Mouse (Mus musculus): ENCODE measurements around the gene Rptor. TPM values are rescaled to one million over a fixed set of nuclear protein-coding genes. Genes with fewer than 3 reads are reported as not detected.

Rptor gene
- polyA plus RNA-seq, 2 experiments, result 3.7 to 5.8 TPM

GRCm38 (mm10) chr11:119640491-119640890 is 37.8 kb downstream of the Rptor start:
- no peak overlapping the region for H3K27ac ChIP-seq
- H3K4me2 ChIP-seq (ENCODE audit: low read depth), result no peak overlapping the region
- H3K9ac ChIP-seq (replicated peaks), result no peak overlapping the region
- no peaks in the 10 kb centered on the region; a peak in 1 of 4 replicates for H3K4me1 ChIP-seq (replicated peaks; ENCODE audit: control insufficient read depth in 2 of 2, insufficient read depth in 2 of 2, low read length in 1 of 2)
- TF ChIP-seq EP300 (IDR thresholded peaks at IDR 0.05; ENCODE audit: low read depth), result no peak
- TF ChIP-seq CTCF (IDR thresholded peaks at IDR 0.05; ENCODE audit: low read depth), result no peak
- H3K4me3 ChIP-seq (ENCODE audit: insufficient read depth in 1 of 2, low read depth in 2 of 2, low read length in 2 of 2), result no peak overlapping the region
- ATAC-seq (ENCODE audit: insufficient read depth) (no peak), DNase-seq (ENCODE audit: low read depth in 3 of 3, low spot score in 3 of 3) (no peak)
- H3K9me3 ChIP-seq (ENCODE audit: control insufficient read depth, low read length), result no peaks in the 10 kb centered on the region
- WGBS (ENCODE audit: insufficient replicate concordance), result 74% methylated on average over 9 of the region's 9 CpGs
- no peaks in the 10 kb centered on the region for H3K27me3 ChIP-seq (ENCODE audit: control insufficient read depth, insufficient read depth, low read length)
- H3K36me3 ChIP-seq (replicated peaks; ENCODE audit: control insufficient read depth, insufficient read depth, low read depth), result no peaks in the 10 kb centered on the region

GRCm38 (mm10) chr11:119641831-119642381 is 39.2 kb downstream of the Rptor start:
- no peaks in the 10 kb centered on the region for H3K36me3 ChIP-seq (replicated peaks; ENCODE audit: control insufficient read depth, insufficient read depth, low read depth)
- TF ChIP-seq CTCF (IDR thresholded peaks at IDR 0.05; ENCODE audit: low read depth) (no peak), EP300 (IDR thresholded peaks at IDR 0.05; ENCODE audit: low read depth) (no peak)
- H3K9me3 ChIP-seq (ENCODE audit: control insufficient read depth, low read length), result no peaks in the 10 kb centered on the region
- 82% methylated on average over 9 of the region's 9 CpGs for WGBS (ENCODE audit: insufficient replicate concordance)
- no peaks in the 10 kb centered on the region for H3K27me3 ChIP-seq (ENCODE audit: control insufficient read depth, insufficient read depth, low read length)
- ATAC-seq (ENCODE audit: insufficient read depth) (no peak), DNase-seq (ENCODE audit: low read depth in 3 of 3, low spot score in 3 of 3) (no peak)
- H3K4me1 ChIP-seq (replicated peaks; ENCODE audit: control insufficient read depth in 2 of 2, insufficient read depth in 2 of 2, low read length in 1 of 2), result no peaks in the 10 kb centered on the region; a peak in 1 of 4 replicates
- H3K9ac ChIP-seq (replicated peaks), result no peak overlapping the region
- H3K4me3 ChIP-seq (ENCODE audit: insufficient read depth in 1 of 2, low read depth in 2 of 2, low read length in 2 of 2), result no peak overlapping the region
- no peak overlapping the region for H3K27ac ChIP-seq
- H3K4me2 ChIP-seq (ENCODE audit: low read depth), result no peak overlapping the region

GRCm38 (mm10) chr11:119643347-119643746 is 40.6 kb downstream of the Rptor start:
- no peaks in the 10 kb centered on the region for H3K9me3 ChIP-seq (ENCODE audit: control insufficient read depth, low read length)
- H3K9ac ChIP-seq (replicated peaks), result no peak overlapping the region
- 63% methylated on average over 7 of the region's 7 CpGs for WGBS (ENCODE audit: insufficient replicate concordance)
- H3K4me2 ChIP-seq (ENCODE audit: low read depth), result no peak overlapping the region
- no peaks in the 10 kb centered on the region for H3K27me3 ChIP-seq (ENCODE audit: control insufficient read depth, insufficient read depth, low read length)
- H3K36me3 ChIP-seq (replicated peaks; ENCODE audit: control insufficient read depth, insufficient read depth, low read depth), result no peaks in the 10 kb centered on the region
- TF ChIP-seq EP300 (IDR thresholded peaks at IDR 0.05; ENCODE audit: low read depth) (no peak), CTCF (IDR thresholded peaks at IDR 0.05; ENCODE audit: low read depth) (no peak)
- H3K4me1 ChIP-seq (replicated peaks; ENCODE audit: control insufficient read depth in 2 of 2, insufficient read depth in 2 of 2, low read length in 1 of 2), result no peaks in the 10 kb centered on the region; a peak in 1 of 4 replicates
- no peak overlapping the region for H3K4me3 ChIP-seq (ENCODE audit: insufficient read depth in 1 of 2, low read depth in 2 of 2, low read length in 2 of 2)
- H3K27ac ChIP-seq, result no peak overlapping the region
- DNase-seq (ENCODE audit: low read depth in 3 of 3, low spot score in 3 of 3), result no peak
- ATAC-seq (ENCODE audit: insufficient read depth), result no peak

GRCm38 (mm10) chr11:119644140-119644539 is 41.4 kb downstream of the Rptor start:
- Histone ChIP-seq H3K9me3 (ENCODE audit: control insufficient read depth, low read length) (no peaks in the 10 kb centered on the region), H3K27ac (no peak overlapping the region), H3K4me3 (ENCODE audit: insufficient read depth in 1 of 2, low read depth in 2 of 2, low read length in 2 of 2) (no peak overlapping the region), H3K4me1 (replicated peaks; ENCODE audit: control insufficient read depth in 2 of 2, insufficient read depth in 2 of 2, low read length in 1 of 2) (no peaks in the 10 kb centered on the region; a peak in 1 of 4 replicates), H3K9ac (replicated peaks) (no peak overlapping the region), H3K27me3 (ENCODE audit: control insufficient read depth, insufficient read depth, low read length) (no peaks in the 10 kb centered on the region), H3K36me3 (replicated peaks; ENCODE audit: control insufficient read depth, insufficient read depth, low read depth) (no peaks in the 10 kb centered on the region), H3K4me2 (ENCODE audit: low read depth) (no peak overlapping the region)
- TF ChIP-seq CTCF (IDR thresholded peaks at IDR 0.05; ENCODE audit: low read depth) (no peak), EP300 (IDR thresholded peaks at IDR 0.05; ENCODE audit: low read depth) (no peak)
- 30% methylated on average over 7 of the region's 7 CpGs for WGBS (ENCODE audit: insufficient replicate concordance)
- no peak for ATAC-seq (ENCODE audit: insufficient read depth)
- no peak for DNase-seq (ENCODE audit: low read depth in 3 of 3, low spot score in 3 of 3)

- TF ChIP-seq EP300 (IDR thresholded peaks at IDR 0.05; ENCODE audit: low read depth) (no peak), CTCF (IDR thresholded peaks at IDR 0.05; ENCODE audit: low read depth) (no peak)
- ATAC-seq (ENCODE audit: insufficient read depth) (no peak), DNase-seq (ENCODE audit: low read depth in 3 of 3, low spot score in 3 of 3) (no peak)
- 75% methylated on average over 14 of the region's 14 CpGs for WGBS (ENCODE audit: insufficient replicate concordance)
- Histone ChIP-seq H3K4me1 (replicated peaks; ENCODE audit: control insufficient read depth in 2 of 2, insufficient read depth in 2 of 2, low read length in 1 of 2) (no peaks in the 10 kb centered on the region; a peak in 1 of 4 replicates), H3K27ac (no peak overlapping the region), H3K9ac (replicated peaks) (no peak overlapping the region), H3K27me3 (ENCODE audit: control insufficient read depth, insufficient read depth, low read length) (no peaks in the 10 kb centered on the region), H3K4me3 (ENCODE audit: insufficient read depth in 1 of 2, low read depth in 2 of 2, low read length in 2 of 2) (no peak overlapping the region), H3K9me3 (ENCODE audit: control insufficient read depth, low read length) (no peaks in the 10 kb centered on the region), H3K36me3 (replicated peaks; ENCODE audit: control insufficient read depth, insufficient read depth, low read depth) (no peaks in the 10 kb centered on the region), H3K4me2 (ENCODE audit: low read depth) (no peak overlapping the region)
Measured at GRCm38 (mm10) chr11:119644612-119645379, 42.1 kb downstream of the Rptor start.
